Mouse (Mus musculus): ENCODE measurements around the gene Mafb. TPM values are rescaled to one million over a fixed set of nuclear protein-coding genes. Genes with fewer than 3 reads are reported as not detected.

Gene Mafb
- polyA plus RNA-seq, 1 experiment: 0.02 TPM

- H3K4me2 ChIP-seq (ENCODE audit: low read depth): no peak overlapping the region
- H3K79me2 ChIP-seq (ENCODE audit: control insufficient read depth, insufficient read depth): no peaks in the 10 kb centered on the region
- TF ChIP-seq USF1 (IDR thresholded peaks at IDR 0.05; ENCODE audit: low read depth) (no peak), E2F4 (IDR thresholded peaks at IDR 0.05; ENCODE audit: insufficient read depth) (no peak), CEBPB (IDR thresholded peaks at IDR 0.05; ENCODE audit: insufficient read depth, poor library complexity, severe bottlenecking) (no peak), TCF3 (IDR thresholded peaks at IDR 0.05; ENCODE audit: insufficient read length, low read depth) (no peak), MYOG (IDR thresholded peaks at IDR 0.05; ENCODE audit: control insufficient read depth in 1 of 3, insufficient read depth in 1 of 3, insufficient read length in 2 of 3, low read depth in 2 of 3) (no peak), TCF12 (IDR thresholded peaks at IDR 0.05; ENCODE audit: insufficient read depth, poor library complexity, severe bottlenecking) (no peak), SRF (IDR thresholded peaks at IDR 0.05; ENCODE audit: control insufficient read depth, insufficient read length, low read depth) (no peak), POLR2A (IDR thresholded peaks at IDR 0.05; ENCODE audit: insufficient read length, low read depth) (no peak), REST (IDR thresholded peaks at IDR 0.05; ENCODE audit: insufficient read depth, insufficient read length) (no peak), POLR2AphosphoS2 (IDR thresholded peaks at IDR 0.05; ENCODE audit: insufficient read length, low read depth) (no peak), MAX (IDR thresholded peaks at IDR 0.05; ENCODE audit: low read depth) (no peak), MYOD1 (IDR thresholded peaks at IDR 0.05; ENCODE audit: control insufficient read depth in 1 of 3, insufficient read length in 2 of 3, low read depth in 2 of 3) (no peak)
- no peaks in the 10 kb centered on the region for H3K36me3 ChIP-seq (ENCODE audit: control insufficient read depth, insufficient read depth)
- no peak overlapping the region for H3K4me3 ChIP-seq
- no peaks in the 10 kb centered on the region for H3K27me3 ChIP-seq (ENCODE audit: control insufficient read depth, insufficient read depth, insufficient read length)
- no peak overlapping the region for H3ac ChIP-seq (ENCODE audit: control insufficient read depth, insufficient read length)
Measured at GRCm38 (mm10) chr2:160357442-160357841, 9.4 kb downstream of the Mafb start.

DNA sequence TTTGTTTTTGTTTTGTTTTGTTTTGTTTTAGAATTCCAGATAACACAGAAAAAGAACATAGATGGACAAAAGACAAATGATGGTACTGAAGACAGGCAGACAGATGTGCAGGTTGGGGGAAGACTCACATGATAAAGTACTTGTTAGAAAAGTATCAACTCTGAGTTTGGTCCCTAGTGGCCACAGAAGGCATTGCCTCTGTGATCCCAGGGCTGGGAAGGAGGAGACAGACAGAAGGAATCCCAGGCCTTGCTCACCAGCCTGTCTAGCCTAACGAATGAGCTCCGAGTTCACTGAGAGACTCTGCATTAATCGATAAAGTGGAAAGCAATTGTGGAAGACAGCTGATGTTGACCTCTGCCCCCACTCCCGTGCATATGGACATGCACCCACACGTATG, 10.7 kb downstream of the Mafb start:
- H3K79me2 ChIP-seq (ENCODE audit: control insufficient read depth, insufficient read depth): no peaks in the 10 kb centered on the region
- TF ChIP-seq REST (IDR thresholded peaks at IDR 0.05; ENCODE audit: insufficient read depth, insufficient read length): no peak
- TF ChIP-seq E2F4 (IDR thresholded peaks at IDR 0.05; ENCODE audit: insufficient read depth): no peak
- no peak for TF ChIP-seq TCF3 (IDR thresholded peaks at IDR 0.05; ENCODE audit: insufficient read length, low read depth)
- no peak for TF ChIP-seq TCF12 (IDR thresholded peaks at IDR 0.05; ENCODE audit: insufficient read depth, poor library complexity, severe bottlenecking)
- TF ChIP-seq POLR2AphosphoS2 (IDR thresholded peaks at IDR 0.05; ENCODE audit: insufficient read length, low read depth): no peak
- TF ChIP-seq MYOD1 (IDR thresholded peaks at IDR 0.05; ENCODE audit: control insufficient read depth in 1 of 3, insufficient read length in 2 of 3, low read depth in 2 of 3): no peak
- no peak for TF ChIP-seq SRF (IDR thresholded peaks at IDR 0.05; ENCODE audit: control insufficient read depth, insufficient read length, low read depth)
- no peak for TF ChIP-seq MYOG (IDR thresholded peaks at IDR 0.05; ENCODE audit: control insufficient read depth in 1 of 3, insufficient read depth in 1 of 3, insufficient read length in 2 of 3, low read depth in 2 of 3)
- TF ChIP-seq USF1 (IDR thresholded peaks at IDR 0.05; ENCODE audit: low read depth): no peak
- TF ChIP-seq MAX (IDR thresholded peaks at IDR 0.05; ENCODE audit: low read depth): no peak
- no peak overlapping the region for H3K4me3 ChIP-seq
- H3K4me2 ChIP-seq (ENCODE audit: low read depth): no peak overlapping the region
- no peaks in the 10 kb centered on the region for H3K27me3 ChIP-seq (ENCODE audit: control insufficient read depth, insufficient read depth, insufficient read length)
- H3ac ChIP-seq (ENCODE audit: control insufficient read depth, insufficient read length): no peak overlapping the region
- no peaks in the 10 kb centered on the region for H3K36me3 ChIP-seq (ENCODE audit: control insufficient read depth, insufficient read depth)

DNA sequence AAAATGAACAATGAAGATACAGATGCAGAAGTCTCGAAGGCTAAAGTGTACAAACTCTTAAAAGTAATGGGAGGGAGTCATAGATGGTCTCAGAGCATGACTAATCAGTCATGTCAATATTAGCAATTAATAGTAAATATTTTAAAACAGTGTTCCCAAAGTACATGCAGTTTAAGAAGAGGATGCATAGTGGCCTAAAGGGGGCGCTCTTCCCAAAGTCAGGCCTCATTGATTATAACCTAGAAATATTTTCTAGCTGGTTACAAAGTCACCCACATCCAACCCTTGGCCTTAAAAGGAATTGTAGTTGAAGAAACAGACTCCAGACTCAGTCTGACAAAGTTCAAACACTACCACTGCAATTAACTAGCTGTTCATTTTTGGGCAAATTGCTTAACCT, 12.5 kb downstream of the Mafb start:
- no peaks in the 10 kb centered on the region for H3K79me2 ChIP-seq (ENCODE audit: control insufficient read depth, insufficient read depth)
- no peaks in the 10 kb centered on the region for H3K27me3 ChIP-seq (ENCODE audit: control insufficient read depth, insufficient read depth, insufficient read length)
- no peak overlapping the region for H3K4me2 ChIP-seq (ENCODE audit: low read depth)
- H3ac ChIP-seq (ENCODE audit: control insufficient read depth, insufficient read length): no peak overlapping the region
- H3K4me3 ChIP-seq: no peak overlapping the region
- H3K36me3 ChIP-seq (ENCODE audit: control insufficient read depth, insufficient read depth): no peaks in the 10 kb centered on the region
- TF ChIP-seq TCF3 (IDR thresholded peaks at IDR 0.05; ENCODE audit: insufficient read length, low read depth) (no peak), REST (IDR thresholded peaks at IDR 0.05; ENCODE audit: insufficient read depth, insufficient read length) (no peak), MAX (IDR thresholded peaks at IDR 0.05; ENCODE audit: low read depth) (no peak), MYOG (IDR thresholded peaks at IDR 0.05; ENCODE audit: control insufficient read depth in 1 of 3, insufficient read depth in 1 of 3, insufficient read length in 2 of 3, low read depth in 2 of 3) (no peak), TCF12 (IDR thresholded peaks at IDR 0.05; ENCODE audit: insufficient read depth, poor library complexity, severe bottlenecking) (no peak), POLR2A (IDR thresholded peaks at IDR 0.05; ENCODE audit: insufficient read length, low read depth) (no peak), CEBPB (IDR thresholded peaks at IDR 0.05; ENCODE audit: insufficient read depth, poor library complexity, severe bottlenecking) (no peak), POLR2AphosphoS2 (IDR thresholded peaks at IDR 0.05; ENCODE audit: insufficient read length, low read depth) (no peak), USF1 (IDR thresholded peaks at IDR 0.05; ENCODE audit: low read depth) (no peak), SRF (IDR thresholded peaks at IDR 0.05; ENCODE audit: control insufficient read depth, insufficient read length, low read depth) (no peak)

DNA sequence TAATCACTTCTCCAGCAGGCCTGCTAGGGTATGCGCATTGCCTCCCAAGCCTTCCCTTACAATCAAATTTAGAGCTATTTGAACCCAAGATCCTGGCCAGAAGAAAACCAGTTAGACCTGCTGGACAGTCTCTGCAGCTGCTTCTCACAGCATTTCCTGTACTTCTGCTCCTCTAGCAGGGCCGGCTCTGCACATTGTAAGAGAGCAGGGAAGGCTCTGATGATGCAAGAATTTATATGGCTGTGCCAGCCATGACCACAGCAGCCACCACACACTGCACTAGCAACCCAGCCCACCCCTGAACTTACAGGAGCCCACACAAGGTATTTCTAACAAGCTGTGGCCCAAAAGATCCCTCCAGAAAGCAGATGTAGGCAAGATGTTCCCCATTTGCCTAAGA, 13.3 kb downstream of the Mafb start:
- Histone ChIP-seq H3K4me3 (no peak overlapping the region), H3K27me3 (ENCODE audit: control insufficient read depth, insufficient read depth, insufficient read length) (no peaks in the 10 kb centered on the region), H3K36me3 (ENCODE audit: control insufficient read depth, insufficient read depth) (no peaks in the 10 kb centered on the region), H3K4me2 (ENCODE audit: low read depth) (no peak overlapping the region), H3ac (ENCODE audit: control insufficient read depth, insufficient read length) (no peak overlapping the region), H3K79me2 (ENCODE audit: control insufficient read depth, insufficient read depth) (no peaks in the 10 kb centered on the region)
- TF ChIP-seq TCF12 (IDR thresholded peaks at IDR 0.05; ENCODE audit: insufficient read depth, poor library complexity, severe bottlenecking): no peak
- TF ChIP-seq POLR2A (IDR thresholded peaks at IDR 0.05; ENCODE audit: insufficient read length, low read depth): no peak
- TF ChIP-seq MAX (IDR thresholded peaks at IDR 0.05; ENCODE audit: low read depth): no peak
- TF ChIP-seq USF1 (IDR thresholded peaks at IDR 0.05; ENCODE audit: low read depth): no peak
- no peak for TF ChIP-seq CEBPB (IDR thresholded peaks at IDR 0.05; ENCODE audit: insufficient read depth, poor library complexity, severe bottlenecking)
- no peak for TF ChIP-seq MYOG (IDR thresholded peaks at IDR 0.05; ENCODE audit: control insufficient read depth in 1 of 3, insufficient read depth in 1 of 3, insufficient read length in 2 of 3, low read depth in 2 of 3)
- TF ChIP-seq TCF3 (IDR thresholded peaks at IDR 0.05; ENCODE audit: insufficient read length, low read depth): no peak
- no peak for TF ChIP-seq E2F4 (IDR thresholded peaks at IDR 0.05; ENCODE audit: insufficient read depth)

DNA sequence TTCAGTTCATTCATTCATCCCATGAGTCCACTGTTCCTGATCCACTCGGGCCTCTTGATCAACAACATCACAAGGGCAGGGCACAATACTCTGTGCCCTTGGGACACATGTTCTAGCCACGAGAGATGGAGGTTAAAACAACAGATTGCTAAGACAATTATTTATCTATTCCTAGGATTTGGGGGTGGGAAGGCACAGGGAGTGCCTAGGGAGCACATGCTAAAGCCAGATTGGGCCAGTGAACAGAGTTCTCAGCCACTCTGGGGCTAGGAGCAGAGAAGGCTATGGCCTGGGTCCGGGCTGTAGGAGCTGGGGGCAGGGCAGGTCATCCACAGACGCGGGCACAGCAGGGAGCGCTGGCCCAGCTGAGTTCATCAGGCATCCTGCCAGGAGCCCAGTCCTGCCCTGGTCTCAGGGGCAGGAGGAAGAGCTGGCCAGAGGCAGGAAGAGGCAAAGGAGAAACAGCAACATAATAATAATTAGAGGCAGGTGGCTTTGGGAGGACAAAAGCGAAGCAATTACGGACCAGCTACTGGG, 15.8 kb downstream of the Mafb start:
- no peaks in the 10 kb centered on the region for H3K36me3 ChIP-seq (ENCODE audit: control insufficient read depth, insufficient read depth)
- no peak overlapping the region for H3K4me3 ChIP-seq
- H3K4me2 ChIP-seq (ENCODE audit: low read depth): no peak overlapping the region
- no peak overlapping the region for H3ac ChIP-seq (ENCODE audit: control insufficient read depth, insufficient read length)
- H3K79me2 ChIP-seq (ENCODE audit: control insufficient read depth, insufficient read depth): no peaks in the 10 kb centered on the region
- H3K27me3 ChIP-seq (ENCODE audit: control insufficient read depth, insufficient read depth, insufficient read length): no peaks in the 10 kb centered on the region
- TF ChIP-seq MYOG (IDR thresholded peaks at IDR 0.05; ENCODE audit: control insufficient read depth in 1 of 3, insufficient read depth in 1 of 3, insufficient read length in 2 of 3, low read depth in 2 of 3): no peak

Measured in myocyte (in vitro differentiated cells).